Mouse (Mus musculus) hindbrain, embryonic 14.5 days (tissue): Measurements from ENCODE around the gene Notch2. TPM values are rescaled to one million over a fixed set of nuclear protein-coding genes. Genes with fewer than 3 reads are reported as not detected.
"Not testable (repeated sequence)": the region's sequence is repeated elsewhere in the genome, so short reads cannot be mapped to it uniquely, and the experiment has no call there.

ENCODE experiments used
- ATAC-seq: fragments of 200-750 bp; cut with Nextera tagmentation; 2 replicates; pipeline ENCODE4 v1.8.0; 2017; ENCODE audit warnings: moderate number of reproducible peaks, mild to moderate bottlenecking, moderate TSS enrichment, moderate library complexity; ENCODE audit not compliant: low FRiP score
- DNase-seq: peaks from one replicate; pipeline ENCODE4 v3.0.0-alpha.2; 2015; ENCODE audit warnings: low spot score
- H3K27ac ChIP-seq: fragments of 300-500 bp; sonication (generic); 2 replicates; pipeline ENCODE4 v1.5.1; 2014; ENCODE audit warnings: mild to moderate bottlenecking, moderate library complexity
- H3K27me3 ChIP-seq: fragments of 300-500 bp; sonication (generic); 2 replicates; pipeline ENCODE4 v1.6.1; 2014; ENCODE audit warnings: mild to moderate bottlenecking, low read length, mixed read lengths; ENCODE audit not compliant: control insufficient read depth, insufficient read depth
- H3K36me3 ChIP-seq: fragments of 300-500 bp; sonication (generic); replicated peaks from 2 replicates; pipeline ENCODE4 v1.6.1; 2014; ENCODE audit not compliant: control insufficient read depth, insufficient read depth
- H3K4me1 ChIP-seq: fragments of 300-500 bp; sonication (generic); replicated peaks from 2 replicates; pipeline ENCODE4 v1.6.1; 2014; ENCODE audit warnings: antibody characterized with exemption, low read length, mixed read lengths; ENCODE audit not compliant: control insufficient read depth, insufficient read depth
- H3K4me2 ChIP-seq: fragments of 300-500 bp; sonication (generic); replicated peaks from 2 replicates; pipeline ENCODE4 v1.6.1; 2014; ENCODE audit warnings: mild to moderate bottlenecking, moderate library complexity
- H3K4me3 ChIP-seq: fragments of 300-500 bp; sonication (generic); replicated peaks from 2 replicates; pipeline ENCODE4 v1.5.1; 2014; ENCODE audit warnings: mild to moderate bottlenecking, low read length
- H3K9ac ChIP-seq: fragments of 300-500 bp; sonication (generic); 2 replicates; pipeline ENCODE4 v1.6.1; 2014
- H3K9me3 ChIP-seq: fragments of 300-500 bp; sonication (generic); 2 replicates; pipeline ENCODE4 v1.6.1; 2016; ENCODE audit warnings: low read length; ENCODE audit not compliant: control insufficient read depth
- WGBS: fragments of 180-500 bp; shearing (Covaris S2); extraction: QIAGEN DNeasy Blood & Tissue Kit; methylation state at CpG from one replicate; pipeline ENCODE4 v1.1.7; 2014; 5-methylcytosine and 5-hydroxymethylcytosine counted together
- polyA plus RNA-seq: library from polyadenylated mRNA; unstranded; fragments of >200 nt; fragmentation: Nextera tagmentation; extraction: Ambion mirVana; gene quantifications from 2 replicates; pipeline ENCODE4 v1.2.1, GENCODE M21; 2014

Gene Notch2
- polyA plus RNA-seq, 1 experiment from 2014 or later, result 15.2 TPM

DNA sequence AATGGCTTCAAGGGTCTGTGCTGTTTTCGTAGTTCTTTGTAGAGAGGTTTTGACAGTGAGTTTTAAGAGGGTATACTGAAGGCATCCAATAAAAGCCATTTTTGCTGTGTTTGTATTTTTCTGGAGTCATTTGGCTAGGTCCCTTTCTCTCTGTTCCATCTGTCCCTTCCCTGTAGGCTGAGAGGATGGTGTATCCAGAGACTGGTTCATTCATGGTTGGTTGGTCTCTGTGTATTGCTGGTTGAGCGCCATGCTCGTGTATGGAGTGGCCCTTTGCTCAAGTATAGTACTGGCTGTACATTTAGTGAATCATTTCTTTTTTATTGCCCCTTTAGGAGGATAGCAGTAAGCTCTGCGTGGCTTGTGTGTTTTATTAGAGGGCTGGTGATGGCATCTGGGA is 30.3 kb downstream of the Notch2 start:
- Histone ChIP-seq H3K4me2 (no peak overlapping the region), H3K9ac (no peak overlapping the region), H3K27ac (peak overlapping the region; percentile 64), H3K36me3 (no peaks in the 10 kb centered on the region), H3K27me3 (no peaks in the 10 kb centered on the region), H3K4me1 (peaks cover 21% of the 10 kb centered on the region), H3K9me3 (no peaks in the 10 kb centered on the region), H3K4me3 (no peak overlapping the region)
- ATAC-seq, result no peak
- DNase-seq, result no peak
- 53% methylated on average over 4 of the region's 4 CpGs for WGBS

DNA sequence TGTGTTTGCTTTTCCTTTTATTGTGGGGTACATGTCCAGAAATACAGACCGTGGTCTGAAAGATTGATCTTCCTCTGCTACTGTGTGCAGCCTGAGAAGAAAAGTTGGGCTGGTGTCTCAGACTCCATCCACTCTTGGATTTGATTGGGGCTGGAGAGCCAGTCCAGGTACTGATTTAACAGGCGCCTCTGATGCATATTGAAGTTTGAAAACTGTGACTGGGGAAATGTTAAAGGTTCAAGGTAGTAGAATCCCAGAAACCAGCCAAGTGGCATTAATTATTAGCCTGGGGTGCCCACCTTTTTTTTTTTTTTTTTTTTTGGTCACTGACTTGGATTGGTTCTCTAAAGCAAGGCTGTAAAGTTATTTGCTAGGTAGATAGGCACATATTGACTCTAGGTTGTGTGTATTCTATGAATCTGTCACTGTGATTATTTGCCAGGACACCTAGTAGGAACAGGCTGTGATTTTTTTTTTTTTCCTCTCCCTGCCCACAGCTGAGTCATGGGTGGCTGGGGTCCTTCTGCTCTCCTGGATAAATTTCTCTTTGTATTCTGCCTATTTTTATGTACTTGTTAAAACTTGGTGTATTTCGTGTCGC is 31.5 kb downstream of the Notch2 start:
- Histone ChIP-seq H3K4me1 (peaks cover 10% of the 10 kb centered on the region), H3K9me3 (no peaks in the 10 kb centered on the region), H3K36me3 (no peaks in the 10 kb centered on the region), H3K27me3 (no peaks in the 10 kb centered on the region), H3K27ac (no peak overlapping the region), H3K4me3 (no peak overlapping the region), H3K9ac (no peak overlapping the region), H3K4me2 (no peak overlapping the region)
- ATAC-seq (no peak), DNase-seq (no peak)
- 87% methylated on average over 4 of the region's 4 CpGs for WGBS

DNA sequence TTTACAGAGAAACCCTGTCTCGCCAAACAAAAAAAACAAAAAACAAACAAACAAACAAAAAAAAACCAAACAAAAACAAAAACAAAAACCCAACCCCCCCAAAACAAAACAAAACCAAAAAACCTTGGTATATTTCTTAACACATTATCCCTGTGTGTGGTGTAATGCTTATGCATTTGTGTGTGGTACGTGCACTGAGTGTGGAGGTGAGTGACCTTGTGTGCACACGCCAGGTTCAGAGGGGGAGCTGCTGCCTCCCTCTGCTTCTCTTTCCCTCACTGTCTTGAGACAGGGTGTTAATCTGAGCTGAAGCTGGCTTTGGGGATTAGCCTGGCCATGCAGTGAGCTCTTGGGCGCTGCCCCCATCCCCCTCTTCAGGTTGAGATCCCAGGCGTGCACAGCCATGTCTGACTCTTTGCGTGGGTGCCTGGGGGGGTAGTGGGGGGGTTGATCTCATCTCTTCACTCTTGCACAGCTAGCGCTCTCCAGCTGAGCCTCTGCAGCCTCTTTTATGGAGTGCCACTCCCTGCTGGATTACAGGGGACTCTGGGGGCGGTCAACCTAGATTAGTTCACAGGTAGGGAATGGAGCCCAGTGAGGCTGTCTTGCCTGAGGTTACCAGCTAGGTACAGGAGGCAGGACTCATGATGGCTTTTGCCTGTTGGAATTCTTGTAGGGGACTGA is 32.3 kb downstream of the Notch2 start:
- no peak overlapping the region for H3K4me2 ChIP-seq
- H3K4me1 ChIP-seq, result peaks cover 13% of the 10 kb centered on the region
- ATAC-seq, result no peak
- no peak overlapping the region for H3K4me3 ChIP-seq
- H3K36me3 ChIP-seq, result no peaks in the 10 kb centered on the region
- H3K9ac ChIP-seq, result no peak overlapping the region
- H3K9me3 ChIP-seq, result no peaks in the 10 kb centered on the region
- H3K27me3 ChIP-seq, result no peaks in the 10 kb centered on the region
- DNase-seq, result no peak
- 63% methylated on average over 8 of the region's 8 CpGs for WGBS
- 0 out of 2 replicates have a peak overlapping the region, but pooled peaks have one; percentile 26 for H3K27ac ChIP-seq

DNA sequence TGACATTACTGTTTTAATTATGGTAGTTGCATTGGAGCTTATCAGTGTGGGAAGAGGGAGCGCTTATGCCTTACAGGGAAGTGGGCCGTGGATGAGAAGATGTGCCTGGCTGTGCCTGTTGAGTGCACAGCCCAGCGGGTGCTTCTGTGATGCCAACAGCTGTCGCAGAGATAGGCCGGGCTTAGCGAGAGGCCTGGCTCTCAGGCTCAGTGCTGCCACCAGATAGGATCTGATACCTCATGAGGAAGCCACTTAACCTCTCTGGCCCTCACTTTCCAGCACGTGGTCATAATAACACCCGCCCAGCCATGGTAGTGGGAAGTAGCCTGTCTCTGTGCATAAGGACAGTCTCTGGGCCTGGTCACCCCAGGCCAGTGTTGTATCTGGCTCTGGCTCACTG is 33.0 kb downstream of the Notch2 start:
- ATAC-seq (no peak), DNase-seq (no peak)
- Histone ChIP-seq H3K36me3 (no peaks in the 10 kb centered on the region), H3K9me3 (no peaks in the 10 kb centered on the region), H3K27me3 (no peaks in the 10 kb centered on the region), H3K9ac (no peak overlapping the region), H3K4me2 (no peak overlapping the region), H3K27ac (peak overlapping the region; percentile 3; the same call in 1 of the 2 replicates), H3K4me1 (peaks cover 15% of the 10 kb centered on the region), H3K4me3 (no peak overlapping the region)
- WGBS, result 61% methylated on average over 8 of the region's 8 CpGs

DNA sequence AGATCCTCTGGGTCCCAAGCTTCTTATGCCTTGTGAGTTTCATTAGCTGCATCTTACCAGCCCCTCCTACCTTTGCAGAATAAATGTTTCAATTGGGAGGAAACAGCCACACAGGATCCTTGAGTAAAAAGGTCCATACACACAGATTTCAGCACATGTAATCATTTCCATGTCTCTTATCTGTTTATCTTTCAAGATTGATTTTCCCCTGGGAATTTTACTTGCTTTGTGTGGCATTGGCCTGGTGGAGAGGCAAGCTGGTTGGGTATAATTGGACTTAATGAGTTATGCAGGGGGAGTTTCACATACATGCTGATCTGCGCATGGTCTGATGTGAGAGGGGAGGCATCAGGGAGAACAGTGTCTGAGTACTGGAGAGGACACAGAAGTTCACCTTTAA is 36.3 kb downstream of the Notch2 start:
- peaks cover 15% of the 10 kb centered on the region for H3K4me1 ChIP-seq
- no peak overlapping the region for H3K4me2 ChIP-seq
- no peak overlapping the region for H3K9ac ChIP-seq
- H3K27me3 ChIP-seq, result no peaks in the 10 kb centered on the region
- no peaks in the 10 kb centered on the region for H3K36me3 ChIP-seq
- DNase-seq, result no peak
- no peak overlapping the region for H3K4me3 ChIP-seq
- ATAC-seq, result no peak
- 66% methylated on average over 1 of the region's 1 CpGs for WGBS
- no peak overlapping the region for H3K27ac ChIP-seq
- H3K9me3 ChIP-seq, result no peaks in the 10 kb centered on the region

DNA sequence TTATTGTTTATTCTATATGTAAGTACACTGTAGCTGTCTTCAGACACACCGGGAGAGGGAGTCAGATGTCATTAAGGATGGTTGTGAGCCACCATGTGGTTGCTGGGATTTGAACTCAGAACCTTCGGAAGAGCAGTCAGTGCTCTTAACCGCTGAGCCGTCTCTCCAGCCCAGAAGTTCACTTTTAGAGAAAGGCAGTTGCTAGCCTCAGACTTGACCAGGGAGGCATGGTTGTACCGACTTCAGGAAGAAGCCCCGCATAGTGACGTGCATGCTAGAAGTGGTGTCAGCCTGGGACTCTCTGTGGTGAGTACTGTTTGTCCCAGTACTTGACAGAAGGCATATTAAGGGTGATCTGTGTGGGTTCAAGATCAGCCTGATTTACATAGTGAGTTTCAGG is 36.8 kb downstream of the Notch2 start:
- H3K27me3 ChIP-seq, H3K4me2 ChIP-seq, H3K9me3 ChIP-seq, H3K4me3 ChIP-seq, ATAC-seq, H3K9ac ChIP-seq, H3K36me3 ChIP-seq, DNase-seq: not testable (repeated sequence)
- Histone ChIP-seq H3K4me1 (peaks cover 15% of the 10 kb centered on the region), H3K27ac (0 out of 2 replicates have a peak overlapping the region, but pooled peaks have one; percentile 22)
- WGBS, result 90% methylated on average over 7 of the region's 7 CpGs

DNA sequence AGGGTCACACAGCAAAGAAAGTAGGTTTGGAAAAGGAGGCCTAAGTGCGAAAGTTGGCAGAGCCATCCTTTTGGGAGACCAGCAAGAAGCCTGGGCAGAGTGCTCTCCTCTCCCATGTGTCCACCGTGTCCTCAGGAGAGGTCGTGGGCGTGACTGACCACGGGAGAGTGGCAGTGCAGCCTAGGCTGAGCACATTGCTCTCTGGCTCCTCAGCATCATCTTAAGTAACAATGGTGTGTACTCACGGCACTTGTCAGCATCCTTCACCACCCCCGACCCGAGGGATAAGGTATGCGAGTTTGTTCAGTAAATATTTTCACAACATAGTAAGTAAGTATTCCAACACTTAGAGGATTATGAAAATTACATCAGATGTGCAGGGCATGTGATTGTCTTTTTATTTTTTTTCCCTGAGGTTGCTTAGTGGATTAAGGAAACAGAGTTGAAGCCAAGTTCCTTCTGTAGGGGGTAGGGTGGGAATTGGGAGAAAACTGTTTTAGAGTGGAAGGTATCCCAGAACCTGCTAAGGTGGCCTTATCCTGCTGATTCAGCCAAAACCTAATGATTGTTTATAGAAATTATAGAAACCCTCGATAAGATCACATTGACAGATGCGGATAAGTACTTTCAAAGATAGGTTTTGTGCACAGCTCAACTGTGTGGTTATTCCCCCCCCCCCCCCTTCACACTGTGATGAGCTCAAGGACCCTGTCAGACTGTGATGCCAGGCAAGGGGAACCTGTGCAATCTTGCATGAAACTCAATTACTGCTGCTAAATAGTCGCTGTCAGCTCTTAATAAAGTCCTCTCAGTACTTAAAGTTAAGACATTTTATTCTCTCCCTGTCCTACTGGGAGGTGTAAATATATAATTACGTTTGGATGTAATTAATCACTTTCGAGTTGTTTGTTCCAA is 37.4 kb downstream of the Notch2 start:
- Histone ChIP-seq H3K27ac (0 out of 2 replicates have a peak overlapping the region, but pooled peaks have one; percentile 22), H3K4me3 (no peak overlapping the region), H3K27me3 (no peaks in the 10 kb centered on the region), H3K9me3 (no peaks in the 10 kb centered on the region), H3K4me1 (peaks cover 12% of the 10 kb centered on the region), H3K4me2 (no peak overlapping the region), H3K36me3 (no peaks in the 10 kb centered on the region), H3K9ac (no peak overlapping the region)
- DNase-seq (no peak), ATAC-seq (peak; percentile 57; the same call in 1 of the 2 replicates)
- 51% methylated on average over 14 of the region's 14 CpGs for WGBS

DNA sequence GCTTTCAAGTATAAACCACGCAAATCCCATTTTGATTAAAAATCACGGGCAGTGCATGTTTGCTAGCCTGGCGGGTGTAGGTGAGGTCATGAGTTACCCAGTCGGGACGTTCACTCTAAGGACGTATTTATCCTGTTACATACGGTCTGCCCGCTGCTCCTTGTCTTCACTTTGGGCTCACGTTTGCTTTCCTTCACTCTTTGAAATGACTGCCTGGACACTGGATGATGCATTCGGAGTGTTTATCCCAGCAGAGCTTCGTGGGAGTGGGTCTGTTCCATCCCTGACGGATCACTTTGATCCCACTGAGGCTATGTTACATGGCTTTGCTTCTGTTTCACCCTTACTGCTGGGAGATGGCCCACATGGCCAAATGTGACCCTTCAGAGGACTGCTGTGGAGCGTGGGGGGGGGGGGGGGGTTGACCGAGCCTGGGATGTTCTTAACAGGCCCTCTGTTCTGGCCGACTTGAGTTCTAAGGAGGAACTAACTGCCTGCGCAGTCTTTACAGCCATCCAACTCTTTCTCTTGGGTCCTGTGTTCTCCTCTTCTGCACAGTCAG is 38.2 kb downstream of the Notch2 start:
- Histone ChIP-seq H3K4me3 (no peak overlapping the region), H3K9ac (no peak overlapping the region), H3K36me3 (no peaks in the 10 kb centered on the region), H3K27me3 (no peaks in the 10 kb centered on the region), H3K9me3 (no peaks in the 10 kb centered on the region), H3K4me1 (peaks cover 6% of the 10 kb centered on the region), H3K27ac (peak overlapping the region; percentile 32; the same call in 1 of the 2 replicates), H3K4me2 (no peak overlapping the region)
- no peak for DNase-seq
- ATAC-seq, result peak; percentile 35; the same call in 1 of the 2 replicates
- WGBS, result 35% methylated on average over 16 of the region's 16 CpGs
